Mouse (Mus musculus) brain, embryonic 14.5 days (tissue): ENCODE results near the gene Srgap2.

Experiments
- CTCF ChIP-seq: fragments of 200-500 bp; IDR thresholded peaks from 2 replicates; pipeline ENCODE4 v1.5.1; 2012; ENCODE audit warnings: inconsistent platforms, mild to moderate bottlenecking, moderate library complexity, borderline replicate concordance; ENCODE audit not compliant: insufficient read depth, insufficient read length; ENCODE audit errors: extremely low read depth
- POLR2A ChIP-seq: fragments of 200-500 bp; IDR thresholded peaks from 2 replicates; pipeline ENCODE4 v1.6.1; 2012; ENCODE audit warnings: mild to moderate bottlenecking, inconsistent platforms, borderline replicate concordance; ENCODE audit not compliant: poor library complexity, insufficient read depth, insufficient read length, severe bottlenecking; ENCODE audit errors: extremely low read depth

- TF ChIP-seq CTCF (no peak), POLR2A (no peak)
These were observed 40.9 kb downstream of the Srgap2 start for GRCm38 (mm10) chr1:131486094-131486850.
